Mouse (Mus musculus) spleen, postnatal 10 days (tissue): Measurements from ENCODE around the gene Olfr134.
"Not testable (repeated sequence)": the region's sequence is repeated elsewhere in the genome, so short reads cannot be mapped to it uniquely, and the experiment has no call there.

ENCODE experiments used
- DNase-seq, 2 experiments: peaks; one replicate each; pipeline ENCODE4 v3.0.0; 2021 to 2022; ENCODE audit warnings: low spot score in 2 of 2

Olfr134 gene

GRCm38 (mm10) chr17:38171088-38171487 is at the start of gene Olfr134:
Olfr134 (plus strand) TSS chr17:38171388.
- no peak for DNase-seq

DNA sequence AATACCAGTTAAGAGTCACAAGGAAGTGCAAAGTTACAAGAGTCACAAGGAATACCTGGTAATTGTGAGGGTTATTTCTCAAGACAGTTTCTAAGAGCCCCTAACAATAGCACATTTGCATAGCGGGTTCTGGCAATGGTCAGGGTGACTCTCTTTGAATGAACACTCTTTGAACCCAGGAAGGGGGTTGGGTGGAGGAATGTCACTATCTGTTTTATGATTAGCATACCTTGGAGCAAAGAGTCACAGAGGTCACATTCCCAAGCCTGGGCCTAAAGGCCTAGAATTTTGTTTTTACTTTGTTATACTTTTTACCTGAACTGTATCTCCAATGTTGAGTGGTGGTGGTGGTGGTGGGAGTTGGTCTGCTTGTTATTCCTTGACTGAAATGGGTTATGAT is 47.0 kb upstream of the Olfr134 start:
- DNase-seq = not testable (repeated sequence)

DNA sequence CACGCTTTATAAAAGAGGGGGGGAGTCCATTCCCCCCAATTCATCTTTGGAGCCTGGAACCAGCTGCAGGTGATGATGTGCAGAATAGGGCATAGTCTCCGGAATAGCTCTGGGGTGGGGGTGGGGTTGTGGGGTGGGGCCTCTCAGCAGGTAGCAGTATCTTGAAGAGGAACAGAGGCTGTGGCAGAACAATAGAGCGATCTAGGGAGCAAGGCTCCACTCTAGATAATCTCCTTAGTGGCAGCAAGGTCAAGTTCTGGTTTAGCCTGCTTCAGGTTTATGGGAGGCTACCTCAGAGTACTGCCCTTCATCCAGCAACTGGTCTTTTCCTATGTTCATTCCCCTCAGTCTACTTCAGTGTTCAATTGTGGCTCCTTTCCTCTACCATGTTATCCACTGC is 45.8 kb upstream of the Olfr134 start:
- DNase-seq = not testable (repeated sequence)

DNA sequence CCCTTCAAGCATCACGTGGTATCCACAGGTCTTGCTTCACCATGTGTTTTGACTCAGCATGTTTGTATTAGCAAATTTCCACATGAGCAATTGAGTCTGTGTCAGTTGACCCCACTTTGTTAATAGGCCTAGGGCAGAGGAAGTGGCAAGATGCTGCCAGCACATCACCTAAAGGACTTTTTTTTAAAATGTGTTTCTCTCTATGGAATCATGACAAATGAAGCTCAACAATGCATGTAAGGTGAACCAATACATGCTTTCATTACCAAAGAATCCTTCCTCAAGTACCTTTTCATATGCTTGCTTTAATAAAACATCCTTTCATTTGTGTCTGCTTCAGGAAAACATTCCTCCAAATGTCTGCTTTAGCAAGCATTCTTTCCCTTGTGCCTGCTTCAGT is 36.8 kb upstream of the Olfr134 start, which contains the start of gene Olfr132:
Gene Olfr132 (minus strand): TSS at position 101 of the 400 bp plus-strand sequence.
- DNase-seq = no peak

GRCm38 (mm10) chr17:38144981-38145380 is 26.2 kb upstream of the Olfr134 start, which contains the start of gene Olfr133:
Olfr133 (plus strand) TSS chr17:38145281.
- no peak for DNase-seq

- DNase-seq = no peak
These were observed 32.8 kb downstream of the Olfr134 start, which contains the start of gene Olfr135 for GRCm38 (mm10) chr17:38204035-38204434. Olfr135 (plus strand) TSS chr17:38204335.
